In the genomic region with DNA sequence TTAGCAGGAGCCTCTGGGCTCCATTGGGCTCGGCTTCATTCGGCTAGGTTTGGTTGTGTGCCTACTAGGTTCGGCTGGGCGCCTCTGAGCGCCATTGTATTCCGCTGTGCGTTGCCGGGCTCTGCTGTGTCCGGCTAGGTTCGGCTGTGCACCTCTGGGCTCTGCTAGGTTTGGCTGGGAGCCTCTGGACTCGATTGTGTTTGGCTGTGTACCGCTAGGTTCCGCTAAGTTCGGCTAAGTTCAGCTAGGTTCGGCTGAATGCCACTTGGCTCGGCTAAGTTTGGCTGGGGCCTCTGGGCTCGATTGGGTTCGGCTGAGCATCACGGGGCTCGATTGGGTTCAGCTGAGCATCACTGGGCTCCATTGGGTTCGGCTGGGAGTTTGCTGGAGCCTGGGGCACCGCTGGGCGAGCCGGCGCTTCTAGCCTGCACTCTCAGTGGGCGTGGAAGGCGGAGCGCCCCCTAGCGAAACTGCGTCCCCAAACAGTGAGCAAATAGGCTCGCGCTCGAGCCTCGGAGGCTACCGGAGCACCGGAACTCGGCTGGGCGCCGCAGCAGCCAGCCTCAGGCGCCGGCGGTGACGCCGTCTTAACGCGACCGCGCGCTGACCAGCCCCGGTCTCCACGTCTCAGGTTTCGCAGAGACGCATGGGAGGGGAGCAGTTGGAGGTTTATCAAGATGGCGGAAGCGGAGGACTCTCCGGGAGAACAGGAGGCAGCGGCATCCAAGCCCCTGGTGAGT, we compare ENCODE assay signal across 8 mouse cellular contexts. TPM values are rescaled to one million over a fixed set of nuclear protein-coding genes. Genes with fewer than 3 reads are reported as not detected.
DNase-seq lines count a peak whose midpoint lies in the region; ATAC-seq and TF ChIP-seq lines count a peak whose summit lies in the region.

No protein-coding gene starts in this region.

- H3K9me3 ChIP-seq in hindbrain, postnatal 0 days (ENCODE audit: low read length): no peaks in the 10 kb centered on the region
- H3K9me3 ChIP-seq in megakaryocyte, embryonic 14.5 days: peaks cover 18% of the 10 kb centered on the region

- H3K4me3 ChIP-seq in hindbrain, postnatal 0 days (ENCODE audit: low read length): peak overlapping the region; percentile 58
- H3K4me3 ChIP-seq in megakaryocyte, embryonic 14.5 days (replicated peaks): peak overlapping the region; percentile 96

- peak overlapping the region; percentile 63 for H3K4me2 ChIP-seq in hindbrain, postnatal 0 days (ENCODE audit: low read depth, low read length)

- ATAC-seq in hindbrain, postnatal 0 days: peak; percentile 82

- H3K36me3 ChIP-seq in hindbrain, postnatal 0 days (ENCODE audit: insufficient read depth, low read length): no peaks in the 10 kb centered on the region
- peaks cover 24% of the 10 kb centered on the region for H3K36me3 ChIP-seq in megakaryocyte, embryonic 14.5 days (replicated peaks; ENCODE audit: low read length)

- no peaks in the 10 kb centered on the region for H3K4me1 ChIP-seq in hindbrain, postnatal 0 days (ENCODE audit: insufficient read depth, low read length)
- H3K4me1 ChIP-seq in megakaryocyte, embryonic 14.5 days: peaks cover 17% of the 10 kb centered on the region

- no peaks in the 10 kb centered on the region for H3K27me3 ChIP-seq in hindbrain, postnatal 0 days (ENCODE audit: insufficient read depth, low read length)
- peaks cover 7% of the 10 kb centered on the region for H3K27me3 ChIP-seq in megakaryocyte, embryonic 14.5 days (replicated peaks)

- H3K9ac ChIP-seq in hindbrain, postnatal 0 days (replicated peaks; ENCODE audit: low read length): peak overlapping the region; percentile 57

- peak; percentile 55 for DNase-seq in WW6 (ENCODE audit: low read depth, low spot score)
- DNase-seq in cerebellum, postnatal 4 days (ENCODE audit: low spot score in 2 of 2): peak; percentile 77 to 92
- DNase-seq in gastrocnemius, adult 18-20 months (ENCODE audit: low spot score): peak; percentile 93
- peak; percentile 94 for DNase-seq in hindbrain, postnatal 0 days (ENCODE audit: low spot score)
- peak; percentile 82 to 89 for DNase-seq in left cerebral cortex, adult 8-10 months (ENCODE audit: low spot score in 2 of 2)
- DNase-seq in right cerebral cortex, postnatal 10 days (ENCODE audit: low spot score in 2 of 2): peak; percentile 94
- DNase-seq in urinary bladder, postnatal 25 days (ENCODE audit: low spot score): peak; percentile 86

- peak; percentile 68 for TF ChIP-seq CTCF in hindbrain, postnatal 0 days (IDR thresholded peaks at IDR 0.05; ENCODE audit: low read depth)

- H3K27ac ChIP-seq in hindbrain, postnatal 0 days: peak overlapping the region; percentile 90

- 32% methylated on average over 57 of the region's 57 CpGs for WGBS in hindbrain, postnatal 0 days

RNA-seq across cellular contexts. Expression of gene Yipf6, which starts 1.6 kb away (rescaled TPM):
- total RNA-seq in gastrocnemius, adult 18-20 months (2021): 10 to 100 TPM; 10.6 to 11.1 TPM
- total RNA-seq in hindbrain, postnatal 0 days (2014; rRNA removed): 26.3 and 30.0 TPM in 2 replicates
- polyA plus RNA-seq in hindbrain, postnatal 0 days (2015; fragmentation: Nextera tagmentation; extraction: Ambion mirVana): 15.5 and 17.0 TPM in 2 replicates
- 10 to 100 TPM; 33.1 to 37.4 (median 34.9) TPM for total RNA-seq in left cerebral cortex, adult 8-10 months (2022)
- polyA plus RNA-seq in megakaryocyte, embryonic 14.5 days (2012; ENCODE audit: insufficient read depth, low replicate concordance): 0.76 and 5.7 TPM in 2 replicates

RNA-seq across cellular contexts. Expression of gene Ophn1, which starts 46.9 kb away (rescaled TPM):
- 1 to 10 TPM; 4.1 to 4.6 TPM for total RNA-seq in gastrocnemius, adult 18-20 months (2021)
- 36.6 and 46.1 TPM in 2 replicates for total RNA-seq in hindbrain, postnatal 0 days (2014; rRNA removed)
- 30.4 and 35.6 TPM in 2 replicates for polyA plus RNA-seq in hindbrain, postnatal 0 days (2015; fragmentation: Nextera tagmentation; extraction: Ambion mirVana)
- total RNA-seq in left cerebral cortex, adult 8-10 months (2022): 10 to 100 TPM; 34.9 to 42.3 (median 36.0) TPM
- polyA plus RNA-seq in megakaryocyte, embryonic 14.5 days (2012; ENCODE audit: insufficient read depth, low replicate concordance): 23.1 and 23.9 TPM in 2 replicates

Comparison
In these comparisons a context has a peak if more than half of its experiments do, and no peak if none do; other contexts are left out.
1. Peak in every context shown above with its lines: DNase-seq, ATAC-seq, H3K4me3 ChIP-seq and H3K27ac ChIP-seq.